Mouse (Mus musculus) megakaryocyte, embryonic 14.5 days (primary cell): ENCODE data around the gene Tnfsf15. TPM values are rescaled to one million over a fixed set of nuclear protein-coding genes. Genes with fewer than 3 reads are reported as not detected.

Source experiments
- H3K27me3 ChIP-seq: replicated peaks from 2 replicates; pipeline ENCODE3; 2012; ENCODE audit warnings: inconsistent platforms
- H3K36me3 ChIP-seq: replicated peaks from 2 replicates; pipeline ENCODE3; 2012; ENCODE audit warnings: low read length, inconsistent platforms, mixed read lengths
- H3K4me1 ChIP-seq: 2 replicates; pipeline ENCODE4 v1.6.1; 2012; ENCODE audit warnings: inconsistent platforms
- H3K4me3 ChIP-seq: replicated peaks from 2 replicates; pipeline ENCODE3; 2012; ENCODE audit warnings: moderate library complexity, mild to moderate bottlenecking, inconsistent platforms
- H3K9me3 ChIP-seq: 2 replicates; pipeline ENCODE4 v1.6.1; 2012; ENCODE audit warnings: inconsistent platforms
- FLI1 ChIP-seq: IDR thresholded peaks from 2 replicates; pipeline ENCODE4 v1.6.1; 2012; ENCODE audit warnings: low read length, inconsistent platforms, mixed read lengths
- GATA1 ChIP-seq: IDR thresholded peaks from 3 replicates; pipeline ENCODE4 v1.6.1; 2012; ENCODE audit warnings: mixed read lengths, low read length, inconsistent platforms, borderline replicate concordance
- polyA plus RNA-seq: library from polyadenylated mRNA; stranded (reverse); fragments of >175 nt; gene quantifications from 2 replicates; pipeline ENCODE4 v1.2.3, GENCODE M21; 2012; ENCODE audit warnings: low replicate concordance; ENCODE audit not compliant: insufficient read depth

The Tnfsf15 gene
- polyA plus RNA-seq, 1 experiment, result not detected

GRCm38 (mm10) chr4:63717922-63718643 lies 26.8 kb downstream of the Tnfsf15 start:
- Histone ChIP-seq H3K4me3 (no peak overlapping the region), H3K27me3 (no peaks in the 10 kb centered on the region), H3K4me1 (no peaks in the 10 kb centered on the region), H3K36me3 (no peaks in the 10 kb centered on the region), H3K9me3 (peaks cover 3% of the 10 kb centered on the region; the same call in 1 of the 2 replicates)
- TF ChIP-seq GATA1 (no peak), FLI1 (no peak)

- TF ChIP-seq FLI1, result no peak
- TF ChIP-seq GATA1, result no peak
- Histone ChIP-seq H3K27me3 (no peaks in the 10 kb centered on the region), H3K4me3 (no peak overlapping the region), H3K36me3 (no peaks in the 10 kb centered on the region), H3K4me1 (no peaks in the 10 kb centered on the region), H3K9me3 (no peaks in the 10 kb centered on the region)
These were observed 33.0 kb downstream of the Tnfsf15 start for GRCm38 (mm10) chr4:63711886-63712285.

- Histone ChIP-seq H3K4me3 (no peak overlapping the region), H3K9me3 (no peaks in the 10 kb centered on the region), H3K4me1 (no peaks in the 10 kb centered on the region), H3K36me3 (no peaks in the 10 kb centered on the region), H3K27me3 (no peaks in the 10 kb centered on the region)
- TF ChIP-seq GATA1 (no peak), FLI1 (no peak)
These were observed 34.3 kb downstream of the Tnfsf15 start for GRCm38 (mm10) chr4:63710431-63711220.

GRCm38 (mm10) chr4:63706279-63706971 lies 38.5 kb downstream of the Tnfsf15 start:
- TF ChIP-seq GATA1 (no peak), FLI1 (no peak)
- no peak overlapping the region for H3K4me3 ChIP-seq
- 0 out of 2 replicates have a peak, but pooled peaks cover 3% of the 10 kb centered on the region for H3K9me3 ChIP-seq
- no peaks in the 10 kb centered on the region for H3K36me3 ChIP-seq
- H3K27me3 ChIP-seq, result peaks cover 1% of the 10 kb centered on the region
- no peaks in the 10 kb centered on the region for H3K4me1 ChIP-seq

- TF ChIP-seq FLI1 (no peak), GATA1 (no peak)
- Histone ChIP-seq H3K9me3 (0 out of 2 replicates have a peak, but pooled peaks cover 4% of the 10 kb centered on the region), H3K36me3 (no peaks in the 10 kb centered on the region), H3K4me3 (no peak overlapping the region), H3K27me3 (peaks cover 1% of the 10 kb centered on the region), H3K4me1 (no peaks in the 10 kb centered on the region)
These were observed 40.7 kb downstream of the Tnfsf15 start for GRCm38 (mm10) chr4:63704232-63704631.

GRCm38 (mm10) chr4:63703686-63704085 lies 41.2 kb downstream of the Tnfsf15 start:
- no peak overlapping the region for H3K4me3 ChIP-seq
- no peaks in the 10 kb centered on the region for H3K4me1 ChIP-seq
- TF ChIP-seq FLI1 (no peak), GATA1 (no peak)

GRCm38 (mm10) chr4:63702006-63702704 lies 42.8 kb downstream of the Tnfsf15 start:
- no peaks in the 10 kb centered on the region for H3K36me3 ChIP-seq
- 0 out of 2 replicates have a peak, but pooled peaks cover 4% of the 10 kb centered on the region for H3K9me3 ChIP-seq
- H3K4me3 ChIP-seq, result no peak overlapping the region
- H3K4me1 ChIP-seq, result no peaks in the 10 kb centered on the region
- peaks cover 1% of the 10 kb centered on the region for H3K27me3 ChIP-seq
- no peak for TF ChIP-seq FLI1
- no peak for TF ChIP-seq GATA1

More at GRCm38 (mm10) chr4:63703686-63704085, 41.2 kb downstream of the Tnfsf15 start:
- H3K27me3 ChIP-seq, result peaks cover 1% of the 10 kb centered on the region
- H3K9me3 ChIP-seq, result 0 out of 2 replicates have a peak, but pooled peaks cover 4% of the 10 kb centered on the region
- H3K36me3 ChIP-seq, result no peaks in the 10 kb centered on the region

GRCm38 (mm10) chr4:63699749-63700148 lies 45.2 kb downstream of the Tnfsf15 start:
- 0 out of 2 replicates have a peak, but pooled peaks cover 4% of the 10 kb centered on the region for H3K9me3 ChIP-seq
- H3K27me3 ChIP-seq, result no peaks in the 10 kb centered on the region
- TF ChIP-seq GATA1, result no peak
- no peak for TF ChIP-seq FLI1
- H3K4me3 ChIP-seq, result no peak overlapping the region
- H3K36me3 ChIP-seq, result no peaks in the 10 kb centered on the region
- no peaks in the 10 kb centered on the region for H3K4me1 ChIP-seq

GRCm38 (mm10) chr4:63696921-63697320 lies 48.0 kb downstream of the Tnfsf15 start:
- TF ChIP-seq GATA1 (no peak), FLI1 (no peak)
- Histone ChIP-seq H3K4me1 (no peaks in the 10 kb centered on the region), H3K27me3 (no peaks in the 10 kb centered on the region), H3K9me3 (0 out of 2 replicates have a peak, but pooled peaks cover 4% of the 10 kb centered on the region), H3K4me3 (no peak overlapping the region), H3K36me3 (no peaks in the 10 kb centered on the region)

GRCm38 (mm10) chr4:63692351-63692750 lies 52.6 kb downstream of the Tnfsf15 start:
- no peaks in the 10 kb centered on the region for H3K4me1 ChIP-seq
- no peaks in the 10 kb centered on the region for H3K36me3 ChIP-seq
- H3K4me3 ChIP-seq, result no peak overlapping the region
- TF ChIP-seq GATA1, result no peak
- no peaks in the 10 kb centered on the region for H3K9me3 ChIP-seq
- H3K27me3 ChIP-seq, result no peaks in the 10 kb centered on the region
